Mouse (Mus musculus) T-helper 1 cell (primary cell): ENCODE measurements around the gene Plk1.

Experiments
- in situ Hi-C: fragments of 300-600 bp; cut with MboI, MseI; formaldehyde crosslinking; loops from one replicate; pipeline ENCODE4 v1.15.1; 2025; ENCODE audit warnings: high pct_unique_total_duplicates

The Plk1 gene

DNA sequence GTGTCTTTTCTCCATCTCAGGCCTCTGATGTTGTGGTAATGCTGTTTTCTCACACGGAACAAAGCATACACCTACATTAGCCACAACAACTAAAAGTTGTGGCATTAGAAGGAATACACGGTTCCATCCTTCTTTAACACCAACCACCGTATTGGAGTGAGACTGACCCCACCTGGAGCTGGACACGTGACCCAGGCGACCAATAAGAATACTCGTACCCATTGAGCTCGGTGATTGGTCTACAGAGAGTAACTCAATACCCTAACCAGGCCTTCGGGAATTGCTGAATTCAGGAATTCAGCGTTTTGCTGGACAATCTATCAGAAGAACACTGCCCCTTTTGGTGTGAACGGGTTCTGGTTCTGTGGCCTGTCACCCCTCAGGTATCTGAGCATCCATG lies 31.9 kb downstream of the Plk1 start:
- in situ Hi-C loops, result no loop called here

DNA sequence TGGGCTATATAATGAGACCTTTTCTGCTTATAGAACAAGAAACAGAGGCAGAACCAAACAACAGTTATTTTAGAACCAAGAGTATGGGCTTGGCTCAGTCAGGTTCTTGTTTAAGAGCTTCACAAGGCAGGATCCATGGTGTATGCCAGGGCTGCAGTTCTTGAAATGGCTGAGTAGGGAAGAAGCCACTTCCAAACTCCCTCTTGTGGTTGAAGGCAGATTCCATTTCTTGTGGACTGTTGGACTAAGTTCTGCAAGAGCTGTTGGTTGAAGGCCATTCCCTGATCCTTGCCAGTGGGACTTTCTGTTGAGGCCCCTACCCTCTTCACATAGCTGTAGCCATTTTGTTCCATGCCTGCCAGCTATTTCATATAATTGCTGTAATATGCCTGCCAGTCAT lies 34.7 kb downstream of the Plk1 start:
- in situ Hi-C loops, result no loop called here

DNA sequence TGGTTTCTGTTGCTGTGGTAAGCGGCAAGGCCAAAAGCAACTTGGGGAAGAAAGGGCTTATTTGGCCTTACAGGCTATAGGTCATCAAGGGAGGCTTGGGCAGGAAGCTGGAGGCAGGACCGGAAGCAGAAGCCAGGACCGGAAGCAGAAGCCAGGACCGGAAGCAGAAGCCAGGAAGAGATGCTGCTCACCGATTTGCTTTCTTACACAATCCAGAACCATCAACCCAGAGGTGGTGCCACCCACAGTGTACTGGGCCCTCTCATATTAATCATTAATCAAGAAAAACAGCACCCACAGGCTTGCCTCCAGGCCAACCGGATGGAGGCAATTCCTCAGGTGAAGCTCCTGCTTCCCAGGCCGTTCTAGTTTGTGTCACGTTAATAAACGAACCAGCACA lies 37.5 kb downstream of the Plk1 start:
- in situ Hi-C loops, result no loop called here

DNA sequence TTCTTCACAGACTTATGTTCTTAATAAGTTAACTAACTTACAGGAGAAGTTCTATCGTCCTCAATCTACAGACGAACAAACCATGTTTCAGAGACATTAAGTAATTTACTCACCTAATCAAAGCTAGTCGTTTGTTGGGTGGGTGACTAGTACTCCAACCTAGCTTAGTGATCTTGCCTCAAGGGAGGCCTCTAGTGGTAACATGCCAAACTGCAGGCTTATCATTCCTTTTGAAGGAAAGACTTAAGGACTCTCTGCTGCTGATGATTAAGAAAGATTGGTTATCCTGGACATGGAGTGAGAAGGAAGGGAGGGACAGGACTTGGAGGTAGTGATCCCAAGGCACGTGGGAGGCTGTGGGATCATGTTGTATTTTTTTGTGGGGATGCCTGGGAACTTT lies 38.1 kb downstream of the Plk1 start:
- in situ Hi-C loops, result no loop called here

GRCm38 (mm10) chr7:122199296-122199695 lies 40.1 kb downstream of the Plk1 start:
- in situ Hi-C loops, result no loop called here

DNA sequence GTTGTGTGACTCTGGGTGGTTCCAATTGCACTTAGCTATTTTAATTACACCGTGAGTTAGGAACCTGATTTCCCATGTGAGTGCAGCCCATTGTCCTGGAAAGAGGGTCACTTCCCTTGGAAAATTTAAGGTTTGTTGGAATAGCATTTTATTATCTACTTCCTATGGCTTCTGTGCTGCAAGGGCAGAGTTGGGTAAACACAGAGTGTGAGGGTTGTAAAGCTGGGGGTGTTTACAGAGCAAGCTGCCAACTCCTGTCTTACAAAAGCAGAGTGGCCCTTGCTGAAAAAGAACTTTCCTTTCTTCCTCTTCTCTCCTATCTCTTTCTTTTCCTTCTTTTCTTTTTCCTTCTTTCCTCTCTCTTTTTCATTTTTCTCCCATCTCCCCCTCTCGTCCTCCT lies 44.7 kb downstream of the Plk1 start:
- in situ Hi-C loops, result no loop called here

- in situ Hi-C loops, result no loop called here
These were observed 46.9 kb downstream of the Plk1 start for GRCm38 (mm10) chr7:122206121-122206520.

DNA sequence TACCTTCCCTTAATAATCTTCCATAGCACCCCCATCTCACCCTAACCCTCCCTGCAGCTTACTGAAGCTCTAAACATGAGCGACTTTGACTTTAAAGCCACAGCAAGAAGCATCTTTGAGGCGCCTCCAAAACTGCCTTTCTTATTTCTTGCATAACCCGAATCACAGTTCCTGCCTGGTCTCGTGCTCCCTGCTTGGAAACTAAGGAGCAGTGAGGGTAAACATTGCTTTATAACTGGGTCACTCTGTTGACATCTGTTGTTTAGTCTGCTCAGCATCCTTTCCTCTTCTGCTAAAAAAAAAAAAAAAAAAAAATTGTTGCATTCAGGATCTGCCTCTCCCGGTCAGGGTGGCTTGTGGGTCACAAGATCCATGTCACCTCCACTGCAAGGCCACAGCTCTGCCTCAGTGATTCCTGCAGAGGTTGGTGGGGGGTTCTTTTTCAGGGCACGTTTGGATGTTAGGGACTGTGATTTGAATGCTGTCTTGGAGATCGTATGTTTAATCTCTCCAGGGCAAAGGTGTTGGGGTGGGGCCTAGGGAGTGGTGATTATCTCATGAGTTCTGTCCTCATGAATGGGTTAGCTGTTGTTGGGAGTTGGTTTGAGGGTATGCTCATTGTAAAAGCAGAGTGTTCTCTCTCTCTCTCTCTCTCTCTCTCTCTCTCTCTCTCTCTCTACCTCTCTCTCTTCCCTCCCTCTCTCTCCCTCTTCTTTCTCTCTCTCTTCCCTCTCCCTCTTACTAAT lies 49.2 kb downstream of the Plk1 start:
- in situ Hi-C loops, result no loop called here

GRCm38 (mm10) chr7:122219315-122219801 lies 60.1 kb downstream of the Plk1 start, which contains the start of gene Chp2:
TSS of gene Chp2 (plus strand) at chr7:122219496.
- in situ Hi-C loops, result no loop called here
